Mouse (Mus musculus) frontal cortex, postnatal 10 days (tissue): ENCODE measurements around the gene Vmn2r-ps130.
"Not testable (repeated sequence)": the region's sequence is repeated elsewhere in the genome, so short reads cannot be mapped to it uniquely, and the experiment has no call there.

Experiments
- DNase-seq, 2 experiments: peaks; one replicate each; pipeline ENCODE4 v3.0.0; 2022; ENCODE audit warnings: low spot score in 2 of 2, mixed read lengths in 1 of 2

The Vmn2r-ps130 gene

DNA sequence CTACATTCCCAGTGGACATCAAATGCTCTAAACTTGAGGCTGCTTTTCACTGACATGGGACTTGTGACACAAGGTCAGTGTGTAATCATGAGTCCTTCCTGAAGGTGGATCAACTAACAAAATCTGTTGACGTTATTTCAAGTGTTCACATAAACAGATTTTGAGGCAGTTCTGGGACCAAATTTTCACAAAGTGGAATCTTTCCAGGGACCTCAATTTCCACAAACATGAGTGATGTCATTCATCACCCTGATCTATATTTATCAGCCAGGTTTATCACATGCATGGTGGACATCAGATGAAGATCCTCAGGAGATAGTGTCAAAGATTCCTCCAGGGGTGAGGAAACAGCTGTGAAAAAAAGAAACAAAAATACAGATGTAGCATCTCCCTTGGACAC is at the start of gene Vmn2r-ps130:
TSS of gene Vmn2r-ps130 (plus strand) at position 301 of the 400 bp plus-strand sequence.
- not testable (repeated sequence) for DNase-seq
